Mouse (Mus musculus): ENCODE measurements around the gene Insyn1. TPM values are rescaled to one million over a fixed set of nuclear protein-coding genes. Genes with fewer than 3 reads are reported as not detected.

Gene Insyn1
- polyA plus RNA-seq, 1 experiment from 2014 or later: 0.19 TPM

GRCm38 (mm10) chr9:58520816-58521581 is 32.6 kb downstream of the Insyn1 start:
- Histone ChIP-seq H3K36me3 (no peaks in the 10 kb centered on the region), H3K4me3 (no peak overlapping the region), H3K9me3 (replicated peaks) (no peaks in the 10 kb centered on the region), H3K27ac (no peak overlapping the region), H3K27me3 (replicated peaks) (no peaks in the 10 kb centered on the region), H3K4me2 (no peak overlapping the region), H3K4me1 (no peaks in the 10 kb centered on the region), H3K9ac (no peak overlapping the region)
- no peak for ATAC-seq
- 72% methylated on average over 5 of the region's 5 CpGs for WGBS (ENCODE audit: insufficient replicate concordance)

GRCm38 (mm10) chr9:58521883-58522423 is 33.5 kb downstream of the Insyn1 start:
- no peak for ATAC-seq

DNA sequence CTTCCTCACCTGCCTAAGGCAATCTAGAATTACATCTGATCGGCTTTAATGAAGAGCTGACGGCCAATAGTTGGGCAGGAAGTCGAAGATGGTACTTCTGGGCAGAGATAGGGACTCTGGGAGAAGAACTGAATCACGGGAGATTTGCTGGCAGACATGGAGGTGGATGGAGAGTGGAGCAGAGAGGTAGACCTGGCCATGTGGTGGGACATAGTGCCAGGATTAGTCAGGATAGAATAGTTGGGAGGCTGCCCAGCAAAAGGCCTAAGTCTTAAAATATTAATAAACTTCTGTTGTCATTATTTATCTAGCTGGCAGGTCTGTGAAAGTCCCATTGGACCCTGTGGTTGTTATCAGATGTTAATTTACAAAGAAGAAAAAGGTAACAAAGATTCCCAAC is 36.7 kb downstream of the Insyn1 start:
- ATAC-seq: no peak
- H3K36me3 ChIP-seq: no peaks in the 10 kb centered on the region
- H3K4me1 ChIP-seq: no peaks in the 10 kb centered on the region
- H3K27ac ChIP-seq: no peak overlapping the region
- no peak overlapping the region for H3K4me2 ChIP-seq
- no peak overlapping the region for H3K9ac ChIP-seq
- H3K9me3 ChIP-seq (replicated peaks): no peaks in the 10 kb centered on the region
- WGBS (ENCODE audit: insufficient replicate concordance): 63% methylated on average over 4 of the region's 4 CpGs
- no peak overlapping the region for H3K4me3 ChIP-seq
- no peaks in the 10 kb centered on the region for H3K27me3 ChIP-seq (replicated peaks)

More at GRCm38 (mm10) chr9:58521883-58522423, 33.5 kb downstream of the Insyn1 start:
- WGBS (ENCODE audit: insufficient replicate concordance): 31% methylated on average over 4 of the region's 4 CpGs
- Histone ChIP-seq H3K9me3 (replicated peaks) (no peaks in the 10 kb centered on the region), H3K27me3 (replicated peaks) (no peaks in the 10 kb centered on the region), H3K4me3 (no peak overlapping the region), H3K27ac (no peak overlapping the region), H3K4me1 (no peaks in the 10 kb centered on the region), H3K36me3 (no peaks in the 10 kb centered on the region), H3K9ac (no peak overlapping the region), H3K4me2 (no peak overlapping the region)

DNA sequence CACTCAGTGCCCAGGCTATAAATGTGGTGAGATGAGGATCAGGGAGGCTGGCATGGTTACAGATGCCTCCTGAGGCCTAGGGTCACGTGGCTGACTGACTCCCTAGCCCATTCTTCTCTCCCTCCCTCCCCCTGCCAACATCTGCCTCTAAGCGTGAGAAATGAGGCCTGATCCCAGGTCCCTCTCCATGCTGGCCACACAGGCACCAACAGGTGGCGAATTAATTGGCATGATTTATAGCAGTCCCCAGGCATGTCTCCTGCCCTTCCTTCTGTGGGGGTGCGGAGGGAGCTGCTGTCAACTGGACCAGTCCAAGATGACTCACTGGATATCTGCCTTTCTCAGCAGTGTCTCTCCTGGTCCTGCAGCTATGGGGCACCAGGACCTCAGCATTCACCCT is 39.4 kb downstream of the Insyn1 start:
- H3K27me3 ChIP-seq (replicated peaks): no peaks in the 10 kb centered on the region
- no peak overlapping the region for H3K9ac ChIP-seq
- no peaks in the 10 kb centered on the region for H3K4me1 ChIP-seq
- no peak overlapping the region for H3K4me2 ChIP-seq
- H3K9me3 ChIP-seq (replicated peaks): no peaks in the 10 kb centered on the region
- no peak overlapping the region for H3K27ac ChIP-seq
- no peaks in the 10 kb centered on the region for H3K36me3 ChIP-seq
- 67% methylated on average over 4 of the region's 4 CpGs for WGBS (ENCODE audit: insufficient replicate concordance)
- no peak for ATAC-seq
- no peak overlapping the region for H3K4me3 ChIP-seq

- H3K27me3 ChIP-seq (replicated peaks): no peaks in the 10 kb centered on the region
- H3K9ac ChIP-seq: no peak overlapping the region
- no peaks in the 10 kb centered on the region for H3K36me3 ChIP-seq
- H3K4me2 ChIP-seq: no peak overlapping the region
- no peak overlapping the region for H3K4me3 ChIP-seq
- H3K9me3 ChIP-seq (replicated peaks): no peaks in the 10 kb centered on the region
- 75% methylated on average over 13 of the region's 13 CpGs for WGBS (ENCODE audit: insufficient replicate concordance)
- H3K4me1 ChIP-seq: no peaks in the 10 kb centered on the region
- ATAC-seq: no peak
- no peak overlapping the region for H3K27ac ChIP-seq
Observed at GRCm38 (mm10) chr9:58530407-58530806, 42.0 kb downstream of the Insyn1 start.

- Histone ChIP-seq H3K36me3 (no peaks in the 10 kb centered on the region; the same call in 1 of the 2 replicates), H3K4me1 (peaks cover 5% of the 10 kb centered on the region; the same call in 1 of the 2 replicates), H3K9me3 (replicated peaks) (no peaks in the 10 kb centered on the region), H3K27me3 (replicated peaks) (no peaks in the 10 kb centered on the region; the same call in 1 of the 2 replicates), H3K27ac (no peak overlapping the region), H3K9ac (no peak overlapping the region), H3K4me2 (no peak overlapping the region), H3K4me3 (no peak overlapping the region)
- no peak for ATAC-seq
- WGBS (ENCODE audit: insufficient replicate concordance): 81% methylated on average over 4 of the region's 4 CpGs
Observed at GRCm38 (mm10) chr9:58532236-58532635, 43.8 kb downstream of the Insyn1 start.

DNA sequence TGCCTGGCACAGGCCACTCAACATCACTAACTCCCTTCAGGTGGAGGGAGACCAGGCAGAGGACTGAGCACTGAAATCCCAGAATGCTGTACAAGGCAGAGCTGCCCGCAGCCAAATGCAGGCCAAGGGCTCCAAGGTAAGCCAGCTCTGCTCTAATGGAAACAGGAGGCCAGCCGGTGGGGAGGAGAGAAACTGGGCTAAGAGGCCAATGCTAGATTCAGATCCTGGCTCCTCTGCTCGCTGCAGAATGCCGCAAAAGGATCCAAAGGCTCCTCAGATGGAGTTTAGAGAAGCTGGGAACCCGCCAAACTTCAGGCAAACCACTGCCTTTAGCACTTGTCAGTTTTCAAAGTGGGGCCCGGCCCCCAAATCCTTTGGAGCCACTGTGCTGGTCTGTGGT is 44.9 kb downstream of the Insyn1 start:
- no peak for ATAC-seq
- Histone ChIP-seq H3K4me1 (peaks cover 7% of the 10 kb centered on the region; the same call in 1 of the 2 replicates), H3K27ac (no peak overlapping the region), H3K4me2 (no peak overlapping the region), H3K4me3 (no peak overlapping the region), H3K36me3 (no peaks in the 10 kb centered on the region; the same call in 1 of the 2 replicates), H3K9me3 (replicated peaks) (no peaks in the 10 kb centered on the region), H3K9ac (no peak overlapping the region), H3K27me3 (replicated peaks) (no peaks in the 10 kb centered on the region; the same call in 1 of the 2 replicates)
- WGBS (ENCODE audit: insufficient replicate concordance): 73% methylated on average over 6 of the region's 6 CpGs

DNA sequence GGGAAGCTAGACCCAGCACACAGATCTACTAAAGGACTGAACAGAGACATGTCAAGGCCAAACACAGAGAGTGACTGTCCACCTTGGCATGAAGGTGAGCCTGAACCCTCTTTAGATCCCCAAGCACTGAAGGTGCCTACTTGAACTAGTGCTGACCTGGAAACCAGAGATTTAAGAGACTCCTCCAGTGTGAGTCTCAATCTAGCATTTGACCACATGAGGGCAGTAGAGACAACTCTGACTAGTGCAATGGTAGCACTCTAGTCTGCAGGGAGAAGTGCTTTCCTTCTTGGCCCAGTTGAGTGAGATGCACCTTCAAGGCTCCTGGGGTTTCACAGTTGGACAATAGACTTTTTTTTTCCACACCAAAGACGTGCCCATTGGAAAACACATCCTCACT is 46.4 kb downstream of the Insyn1 start:
- no peak overlapping the region for H3K4me2 ChIP-seq
- peaks cover 7% of the 10 kb centered on the region; the same call in 1 of the 2 replicates for H3K4me1 ChIP-seq
- peaks cover 5% of the 10 kb centered on the region; the same call in 1 of the 2 replicates for H3K36me3 ChIP-seq
- ATAC-seq: 0 out of 2 replicates have a peak, but pooled peaks have one; percentile 30
- 17% methylated on average over 1 of the region's 1 CpGs for WGBS (ENCODE audit: insufficient replicate concordance)
- H3K4me3 ChIP-seq: no peak overlapping the region
- H3K9me3 ChIP-seq (replicated peaks): no peaks in the 10 kb centered on the region
- H3K27me3 ChIP-seq (replicated peaks): no peaks in the 10 kb centered on the region; the same call in 1 of the 2 replicates
- H3K9ac ChIP-seq: no peak overlapping the region
- H3K27ac ChIP-seq: no peak overlapping the region

DNA sequence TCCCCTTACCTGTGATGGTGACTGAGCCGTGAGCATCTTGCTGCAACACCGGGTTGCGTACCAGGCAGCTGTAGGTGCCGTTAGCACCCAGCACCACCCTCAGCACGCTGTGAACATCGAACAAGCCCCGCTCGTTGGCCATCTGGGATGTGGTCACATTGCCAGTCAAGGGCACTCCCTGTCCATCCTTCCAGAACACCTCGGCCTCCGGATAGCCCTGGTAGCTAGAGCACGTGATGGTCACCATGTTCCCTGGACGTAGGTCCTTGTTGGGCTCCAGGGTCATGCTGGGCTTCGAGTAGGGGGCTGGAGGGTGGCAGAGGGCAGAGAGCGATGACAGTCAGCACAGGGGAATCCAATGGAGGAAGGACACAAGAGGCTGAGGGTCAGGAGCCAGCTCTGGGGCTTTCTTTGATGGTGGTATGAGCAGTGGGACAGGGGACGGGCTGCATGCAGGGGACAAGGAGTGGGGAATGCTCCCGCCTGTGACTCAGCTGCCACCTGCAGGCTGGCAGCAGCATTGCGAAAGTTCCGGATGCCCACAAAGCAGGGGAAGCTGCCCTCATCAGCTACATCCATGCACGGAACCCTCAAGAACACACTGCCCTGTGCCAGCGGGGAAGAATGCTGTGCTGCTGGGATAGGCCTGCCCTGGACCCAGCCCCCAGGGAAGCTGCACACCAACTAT is 47.2 kb downstream of the Insyn1 start:
- Histone ChIP-seq H3K36me3 (peaks cover 5% of the 10 kb centered on the region; the same call in 1 of the 2 replicates), H3K27me3 (replicated peaks) (no peaks in the 10 kb centered on the region; the same call in 1 of the 2 replicates), H3K9me3 (replicated peaks) (no peaks in the 10 kb centered on the region), H3K4me1 (peaks cover 11% of the 10 kb centered on the region), H3K4me3 (no peak overlapping the region), H3K4me2 (no peak overlapping the region), H3K27ac (no peak overlapping the region), H3K9ac (no peak overlapping the region)
- ATAC-seq: no peak
- WGBS (ENCODE audit: insufficient replicate concordance): 66% methylated on average over 20 of the region's 20 CpGs

- no peak overlapping the region for H3K27ac ChIP-seq
- H3K27me3 ChIP-seq (replicated peaks): no peaks in the 10 kb centered on the region; the same call in 1 of the 2 replicates
- ATAC-seq: no peak
- H3K4me2 ChIP-seq: no peak overlapping the region
- no peak overlapping the region for H3K4me3 ChIP-seq
- no peaks in the 10 kb centered on the region for H3K9me3 ChIP-seq (replicated peaks)
- peaks cover 32% of the 10 kb centered on the region for H3K4me1 ChIP-seq
- H3K36me3 ChIP-seq: peaks cover 5% of the 10 kb centered on the region; the same call in 1 of the 2 replicates
- 13% methylated on average over 3 of the region's 3 CpGs for WGBS (ENCODE audit: insufficient replicate concordance)
- H3K9ac ChIP-seq: no peak overlapping the region
Observed at GRCm38 (mm10) chr9:58537774-58538173, 49.4 kb downstream of the Insyn1 start.

DNA sequence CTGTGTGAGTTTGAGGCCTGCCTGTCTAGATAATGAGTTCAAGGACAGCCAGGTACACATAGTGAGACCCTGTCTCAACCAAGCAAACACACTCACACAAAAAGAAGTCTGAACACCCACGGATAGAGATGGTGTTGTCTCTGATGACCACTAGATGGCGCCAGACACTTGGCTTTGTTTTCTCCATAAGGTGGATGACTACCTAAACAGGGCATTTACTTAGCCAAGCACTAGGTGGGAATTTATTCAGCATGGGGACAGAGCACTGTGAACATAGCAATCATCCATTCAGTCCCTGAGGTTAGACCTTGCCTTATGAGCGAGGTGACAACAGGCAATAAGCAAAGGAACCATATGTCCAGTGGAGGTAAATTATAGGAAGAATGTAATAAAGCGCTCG is 51.5 kb downstream of the Insyn1 start:
- Histone ChIP-seq H3K36me3 (peaks cover 5% of the 10 kb centered on the region; the same call in 1 of the 2 replicates), H3K4me1 (peaks cover 32% of the 10 kb centered on the region), H3K4me2 (no peak overlapping the region), H3K9ac (no peak overlapping the region), H3K9me3 (replicated peaks) (no peaks in the 10 kb centered on the region), H3K27ac (no peak overlapping the region), H3K4me3 (no peak overlapping the region), H3K27me3 (replicated peaks) (no peaks in the 10 kb centered on the region; the same call in 1 of the 2 replicates)
- ATAC-seq: 0 out of 2 replicates have a peak, but pooled peaks have one; percentile 47
- 45% methylated on average over 5 of the region's 5 CpGs for WGBS (ENCODE audit: insufficient replicate concordance)

GRCm38 (mm10) chr9:58541895-58542338 is 53.5 kb downstream of the Insyn1 start:
- no peak for ATAC-seq
- WGBS (ENCODE audit: insufficient replicate concordance): 29% methylated on average over 6 of the region's 6 CpGs
- no peak overlapping the region for H3K4me2 ChIP-seq

More at GRCm38 (mm10) chr9:58541895-58542338, 53.5 kb downstream of the Insyn1 start:
- H3K9me3 ChIP-seq (replicated peaks): no peaks in the 10 kb centered on the region
- no peaks in the 10 kb centered on the region; the same call in 1 of the 2 replicates for H3K27me3 ChIP-seq (replicated peaks)
- peak overlapping the region; percentile 41; the same call in 1 of the 2 replicates for H3K27ac ChIP-seq
- peaks cover 29% of the 10 kb centered on the region for H3K4me1 ChIP-seq
- H3K9ac ChIP-seq: no peak overlapping the region
- H3K36me3 ChIP-seq: peaks cover 5% of the 10 kb centered on the region; the same call in 1 of the 2 replicates
- H3K4me3 ChIP-seq: no peak overlapping the region
